Mouse (Mus musculus) small intestine, adult 10 weeks (tissue): ENCODE data around the gene Slain2. TPM values are rescaled to one million over a fixed set of nuclear protein-coding genes. Genes with fewer than 3 reads are reported as not detected.

Experiments
- polyA plus RNA-seq: library from polyadenylated mRNA; stranded (reverse); fragments of 350-450 nt; fragmentation: Illumina TruSeq; extraction: RNeasy Lipid Tissue Mini Kit (QIAGEN cat#74804); gene quantifications from one replicate; pipeline ENCODE4 v1.2.3, GENCODE M21; 2014; ENCODE audit warnings: low replicate concordance

The Slain2 gene
- 129 TPM for polyA plus RNA-seq

DNA sequence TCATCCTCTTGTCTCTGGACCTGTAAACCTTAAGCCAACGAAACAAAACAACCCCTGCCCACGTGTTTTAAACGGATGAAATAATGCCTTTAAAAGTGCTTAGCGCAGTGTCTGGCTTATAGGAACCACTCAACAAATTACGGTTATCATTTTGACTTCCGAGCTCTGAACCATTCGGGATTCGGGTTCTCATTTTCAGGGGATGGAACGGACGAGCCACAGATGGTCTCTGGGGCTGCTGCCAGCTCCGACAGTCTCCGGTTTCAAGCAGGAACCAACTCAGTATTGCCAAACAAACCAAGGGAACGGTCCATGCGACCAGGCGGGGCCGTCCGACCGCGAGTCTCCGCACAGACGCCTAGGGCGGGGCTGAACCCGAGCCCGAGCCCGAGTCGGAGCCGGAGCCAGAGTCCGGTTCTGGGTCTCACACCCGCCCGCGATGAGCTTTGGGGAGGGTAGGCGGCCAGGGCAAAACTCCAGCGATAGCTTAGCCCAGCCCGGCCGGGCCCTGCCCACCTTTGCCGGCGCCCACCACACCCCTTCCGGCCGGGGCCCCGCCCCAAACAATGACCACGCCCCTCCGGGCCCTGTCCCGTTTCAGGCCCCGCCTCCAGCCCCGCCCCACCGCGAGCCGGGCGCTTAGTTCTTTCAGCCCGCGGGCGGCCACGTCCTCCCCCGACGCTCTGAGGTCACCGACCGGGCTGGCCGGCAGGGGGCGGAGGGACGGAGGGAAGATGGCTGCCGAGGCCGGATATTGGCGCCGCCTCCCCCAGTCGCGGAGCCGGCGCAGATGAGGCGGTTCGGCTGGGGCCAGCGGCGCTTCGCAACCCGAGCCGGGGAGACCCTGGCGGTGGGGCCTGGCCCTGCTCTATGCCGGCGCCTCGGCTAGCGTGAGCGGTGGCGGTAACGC is at the start of gene Slain2:
TSS of gene Slain2 (plus strand) at position 657 of the 910 bp plus-strand sequence.

DNA sequence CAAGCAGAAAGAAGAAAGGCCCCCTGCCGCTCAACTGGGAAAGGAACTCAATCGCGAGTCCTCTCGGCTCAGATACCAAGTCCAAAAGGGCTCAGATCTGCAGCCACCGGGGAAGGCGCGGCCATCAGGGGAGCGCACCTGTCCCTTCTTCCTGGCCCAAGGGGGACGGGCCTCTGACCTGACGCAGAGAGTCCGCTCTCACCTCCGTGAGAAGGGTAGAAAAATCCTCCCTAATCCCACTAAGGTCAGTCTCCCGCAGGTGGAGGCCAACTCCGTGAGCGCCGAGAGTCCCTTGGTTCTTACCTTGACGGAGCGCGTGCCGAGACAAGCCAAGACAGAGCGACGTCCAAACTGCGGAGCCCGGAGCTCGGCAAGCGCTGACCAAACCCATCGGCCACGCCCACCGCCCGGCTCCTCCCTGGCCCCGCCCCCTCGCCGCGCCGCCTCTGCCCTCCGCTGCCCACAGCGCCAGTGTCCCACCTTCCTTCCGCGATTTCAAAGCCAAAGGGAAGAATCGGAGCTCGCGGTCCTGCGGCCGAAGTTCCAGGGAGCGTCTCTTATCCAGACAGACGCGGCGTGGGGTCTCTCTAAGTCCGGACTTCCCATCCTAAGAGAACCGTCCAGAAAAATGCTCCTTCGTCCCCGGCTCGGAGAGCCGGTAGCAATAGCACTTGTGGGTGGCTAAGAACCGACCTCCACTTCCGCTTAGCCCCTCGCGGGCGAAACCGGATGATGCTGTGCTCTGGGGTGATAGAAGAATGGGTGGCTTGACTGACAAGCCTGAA is 45.8 kb upstream of the Slain2 start, which contains the start of gene Tec:
TSS of gene Tec (minus strand) at position 393 of the 785 bp plus-strand sequence.

DNA sequence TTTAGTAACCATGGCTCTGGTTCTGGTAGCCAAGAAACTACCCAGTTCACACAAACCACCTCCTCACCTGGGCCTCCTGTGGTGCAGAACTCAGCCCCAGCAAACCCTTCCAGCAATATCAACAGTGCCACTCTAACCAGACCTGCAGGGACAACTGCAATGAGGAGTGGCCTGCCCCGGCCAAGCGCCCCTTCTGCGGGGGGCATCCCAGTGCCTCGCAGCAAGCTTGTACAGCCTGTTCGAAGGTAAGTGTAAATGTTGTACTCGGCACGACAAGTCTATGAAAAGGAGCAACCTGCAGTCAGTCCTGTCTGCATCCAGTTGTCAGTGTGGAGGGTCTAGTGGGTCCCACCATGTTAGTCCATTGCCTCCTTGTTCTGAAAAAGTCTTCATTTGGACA is 60.5 kb downstream of the Slain2 start, which contains the start of gene Gm10135:
TSS of gene Gm10135 (minus strand) at position 101 of the 400 bp plus-strand sequence.

DNA sequence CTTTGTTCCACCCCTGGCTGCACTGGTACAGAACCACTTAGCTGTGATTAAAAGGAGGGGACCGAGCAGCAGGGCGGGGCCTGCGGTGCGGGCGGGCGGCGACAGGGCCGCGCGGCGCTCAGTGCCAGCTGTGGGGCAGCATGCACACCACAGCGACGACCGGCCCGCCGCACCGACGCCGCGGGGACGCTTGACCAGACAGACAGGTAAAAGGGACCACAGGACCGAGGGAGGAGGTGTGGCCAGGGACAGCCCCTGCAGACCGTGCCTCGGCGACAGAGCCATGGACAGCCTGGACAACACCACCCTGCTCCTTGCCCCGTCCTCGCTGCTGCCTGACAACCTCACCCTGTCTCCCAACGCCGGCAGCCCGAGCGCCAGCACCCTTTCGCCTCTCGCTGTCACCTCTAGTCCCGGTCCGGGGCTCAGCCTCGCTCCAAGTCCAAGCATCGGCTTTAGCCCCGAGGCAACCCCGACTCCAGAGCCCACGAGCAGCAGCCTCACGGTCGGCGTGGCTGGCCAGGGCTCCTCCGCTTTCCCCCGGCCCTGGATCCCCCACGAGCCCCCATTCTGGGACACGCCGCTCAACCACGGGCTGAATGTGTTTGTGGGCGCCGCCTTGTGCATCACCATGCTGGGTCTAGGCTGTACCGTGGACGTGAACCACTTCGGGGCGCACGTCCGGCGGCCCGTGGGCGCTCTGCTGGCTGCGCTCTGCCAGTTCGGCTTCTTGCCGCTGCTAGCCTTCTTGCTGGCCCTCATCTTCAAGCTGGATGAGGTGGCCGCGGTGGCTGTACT is 92.9 kb downstream of the Slain2 start, which contains the start of gene Slc10a4:
TSS of gene Slc10a4 (plus strand) at position 100 of the 798 bp plus-strand sequence.

Other genes starting within 250 kb of the Slain2 start
- 2.7 TPM for gene Txk, start 161.5 kb upstream of the Slain2 start, polyA plus RNA-seq
- 36.8 TPM for gene Tec, start 45.8 kb upstream of the Slain2 start, polyA plus RNA-seq
- not detected for gene Gm10135, start 60.4 kb downstream of the Slain2 start, polyA plus RNA-seq
- 3.2 TPM for gene Slc10a4, start 92.6 kb downstream of the Slain2 start, polyA plus RNA-seq